In the genomic region with DNA sequence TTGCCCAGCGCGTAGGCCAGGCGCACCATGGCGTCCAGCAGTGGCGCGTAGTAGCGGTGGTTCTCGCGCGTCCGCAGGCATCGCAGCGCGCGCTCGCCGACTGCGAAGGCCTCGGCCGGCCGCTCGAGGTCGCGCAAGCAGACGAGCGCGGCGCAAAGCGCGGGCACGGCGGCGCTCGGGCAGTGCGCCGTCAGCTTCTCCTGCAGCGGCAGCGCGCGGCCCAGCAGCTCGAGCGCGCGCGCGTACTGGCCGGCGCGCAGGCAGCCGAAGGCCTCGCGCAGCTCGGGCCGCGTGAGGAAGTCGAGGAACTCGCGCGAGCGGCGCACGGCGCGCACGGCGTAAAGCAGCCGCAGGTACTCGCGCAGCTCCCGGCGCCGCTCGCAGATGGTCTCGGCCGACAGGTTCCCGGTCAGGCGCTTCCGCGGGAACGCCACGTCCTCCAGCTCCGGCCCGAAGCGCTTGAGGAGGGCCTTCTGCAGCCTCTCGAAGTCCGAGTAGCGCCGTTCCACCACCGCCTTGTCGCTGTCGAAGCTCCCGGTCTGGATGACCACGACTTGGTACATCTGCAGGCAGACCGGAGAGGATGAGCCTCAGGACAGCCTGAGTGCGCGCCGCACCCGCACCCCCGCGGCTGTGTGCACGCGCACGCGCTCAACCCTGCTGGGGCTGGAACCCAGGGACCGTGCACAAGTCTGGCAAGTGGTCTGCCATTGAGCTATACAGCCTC, we compare ENCODE assay signal across 8 mouse cellular contexts. TPM values are rescaled to one million over a fixed set of nuclear protein-coding genes. Genes with fewer than 3 reads are reported as not detected.
A peak's percentile ranks its signal among the peaks of the same experiment; 100 is the strongest.
DNase-seq lines count a peak whose midpoint lies in the region; ATAC-seq lines count a peak whose summit lies in the region.

No protein-coding gene starts in this region.

- peak overlapping the region; percentile 96 for H3K4me2 ChIP-seq in heart, embryonic 12.5 days
- peak overlapping the region; percentile 89 for H3K4me2 ChIP-seq in kidney, embryonic 16.5 days (replicated peaks; ENCODE audit: low read depth, low read length)
- H3K4me2 ChIP-seq in neural tube, embryonic 11.5 days (ENCODE audit: low read depth): peak overlapping the region; percentile 95

- under 1% methylated on average over 105 of the region's 105 CpGs for WGBS in heart, embryonic 12.5 days
- WGBS in kidney, embryonic 16.5 days: under 1% methylated on average over 105 of the region's 105 CpGs
- under 1% methylated on average over 103 of the region's 105 CpGs for WGBS in neural tube, embryonic 11.5 days

- peak; percentile 84 for DNase-seq in thymus, postnatal 0 days (ENCODE audit: low spot score)
- DNase-seq in thymus, adult 18-20 months: no peak
- peak; percentile 65 for DNase-seq in fibroblast of lung, adult 2 months (ENCODE audit: low read depth)
- DNase-seq in liver: peak; percentile 53
- peak; percentile 92 for DNase-seq in neural tube, embryonic 11.5 days (ENCODE audit: low spot score)
- DNase-seq in testis, postnatal 14 days (ENCODE audit: low spot score): peak; percentile 83

- no peaks in the 10 kb centered on the region for H3K9me3 ChIP-seq in heart, embryonic 12.5 days (replicated peaks)
- no peaks in the 10 kb centered on the region for H3K9me3 ChIP-seq in kidney, embryonic 16.5 days (ENCODE audit: low read length)
- no peaks in the 10 kb centered on the region for H3K9me3 ChIP-seq in neural tube, embryonic 11.5 days (ENCODE audit: control insufficient read depth, low read length)

- H3K27ac ChIP-seq in heart, embryonic 12.5 days (ENCODE audit: poor library complexity, severe bottlenecking): no peak overlapping the region
- peak overlapping the region; percentile 43; the same call in 1 of the 2 replicates for H3K27ac ChIP-seq in kidney, embryonic 16.5 days (ENCODE audit: low read length)
- H3K27ac ChIP-seq in neural tube, embryonic 11.5 days (ENCODE audit: low read depth, low read length): 0 out of 2 replicates have a peak overlapping the region, but pooled peaks have one; percentile 27

- peak overlapping the region; percentile 72 for H3K9ac ChIP-seq in heart, embryonic 12.5 days
- peak overlapping the region; percentile 81 for H3K9ac ChIP-seq in kidney, embryonic 16.5 days (replicated peaks; ENCODE audit: low read length)
- peak overlapping the region; percentile 87 for H3K9ac ChIP-seq in neural tube, embryonic 11.5 days (ENCODE audit: low read length)

- H3K27me3 ChIP-seq in heart, embryonic 12.5 days (replicated peaks): peaks cover 57% of the 10 kb centered on the region
- H3K27me3 ChIP-seq in kidney, embryonic 16.5 days (ENCODE audit: insufficient read depth, low read length): peaks cover 8% of the 10 kb centered on the region; the same call in 1 of the 2 replicates
- H3K27me3 ChIP-seq in neural tube, embryonic 11.5 days (ENCODE audit: control insufficient read depth, insufficient read depth, low read length): peaks cover 6% of the 10 kb centered on the region; the same call in 1 of the 2 replicates

- peaks cover 6% of the 10 kb centered on the region; the same call in 1 of the 2 replicates for H3K4me1 ChIP-seq in heart, embryonic 12.5 days (replicated peaks)
- peaks cover 13% of the 10 kb centered on the region; the same call in 1 of the 2 replicates for H3K4me1 ChIP-seq in kidney, embryonic 16.5 days (ENCODE audit: insufficient read depth, low read length)
- peaks cover 5% of the 10 kb centered on the region; the same call in 1 of the 2 replicates for H3K4me1 ChIP-seq in neural tube, embryonic 11.5 days (ENCODE audit: control insufficient read depth, insufficient read depth, low read length)

- peak overlapping the region; percentile 59 for H3K4me3 ChIP-seq in heart, embryonic 12.5 days
- H3K4me3 ChIP-seq in kidney, embryonic 16.5 days (ENCODE audit: low read length): peak overlapping the region; percentile 55
- peak overlapping the region; percentile 51 for H3K4me3 ChIP-seq in neural tube, embryonic 11.5 days (ENCODE audit: low read depth, low read length)

- ATAC-seq in heart, embryonic 12.5 days (ENCODE audit: insufficient number of reproducible peaks, low FRiP score): peak; percentile 64
- ATAC-seq in kidney, embryonic 16.5 days (ENCODE audit: low FRiP score, low TSS enrichment): peak; percentile 78
- ATAC-seq in neural tube, embryonic 11.5 days (ENCODE audit: insufficient read depth, low FRiP score, low TSS enrichment): peak; percentile 68

- no peaks in the 10 kb centered on the region for H3K36me3 ChIP-seq in heart, embryonic 12.5 days
- H3K36me3 ChIP-seq in kidney, embryonic 16.5 days (ENCODE audit: insufficient read depth, low read length): no peaks in the 10 kb centered on the region
- H3K36me3 ChIP-seq in neural tube, embryonic 11.5 days (ENCODE audit: control insufficient read depth, insufficient read depth, low read length): no peaks in the 10 kb centered on the region

RNA-seq across cellular contexts. Expression of gene Snx20, which starts 8.5 kb away (rescaled TPM):
- 14.2 and 14.5 TPM in 2 replicates for polyA plus RNA-seq in thymus, postnatal 0 days (2015; fragmentation: Nextera tagmentation; extraction: Ambion mirVana)
- 1.1 and 1.2 TPM in 2 replicates for polyA plus RNA-seq in heart, embryonic 12.5 days (2016; fragmentation: Nextera tagmentation; extraction: Ambion mirVana)
- polyA plus RNA-seq in kidney, embryonic 16.5 days (2015; fragmentation: Nextera tagmentation; extraction: Ambion mirVana): 1.9 TPM in 2 replicates
- 0.85 and 1.1 TPM in 2 replicates for polyA plus RNA-seq in neural tube, embryonic 11.5 days (2014; fragmentation: Nextera tagmentation; extraction: Ambion mirVana)

RNA-seq across cellular contexts. Expression of gene Nod2, which starts 19.7 kb away (rescaled TPM):
- polyA plus RNA-seq in thymus, postnatal 0 days (2015; fragmentation: Nextera tagmentation; extraction: Ambion mirVana): 0.21 and 0.22 TPM in 2 replicates
- polyA plus RNA-seq in heart, embryonic 12.5 days (2016; fragmentation: Nextera tagmentation; extraction: Ambion mirVana): 0.10 and 0.17 TPM in 2 replicates
- polyA plus RNA-seq in kidney, embryonic 16.5 days (2015; fragmentation: Nextera tagmentation; extraction: Ambion mirVana): 0.32 and 0.37 TPM in 2 replicates
- 0.08 and 0.14 TPM in 2 replicates for polyA plus RNA-seq in neural tube, embryonic 11.5 days (2014; fragmentation: Nextera tagmentation; extraction: Ambion mirVana)

Comparison
In these comparisons a context has a peak if more than half of its experiments do, and no peak if none do; other contexts are left out.
1. DNase-seq: peak in thymus, postnatal 0 days (single experiment), fibroblast of lung, adult 2 months (single experiment), liver (single experiment), neural tube, embryonic 11.5 days (single experiment) and testis, postnatal 14 days (single experiment); none in thymus, adult 18-20 months (0 of 2).
2. Peak in every context shown above with its lines, with median percentiles within 50 percentile points of each other: ATAC-seq, H3K4me2 ChIP-seq, H3K4me3 ChIP-seq and H3K9ac ChIP-seq.